Mouse (Mus musculus) stomach, embryonic 15.5 days (tissue): Measurements from ENCODE around the gene Gm10073. TPM values are rescaled to one million over a fixed set of nuclear protein-coding genes. Genes with fewer than 3 reads are reported as not detected.

Experiments used
- polyA plus RNA-seq: library from polyadenylated mRNA; unstranded; fragments of >200 nt; fragmentation: Nextera tagmentation; extraction: Ambion mirVana; gene quantifications from 2 replicates; pipeline ENCODE4 v1.2.1, GENCODE M21; 2015

Gene Gm10073
- polyA plus RNA-seq, 1 experiment from 2014 or later: 48.1 TPM

Other genes starting within 250 kb of the Gm10073 start
- 16.4 and 17.3 TPM in 2 replicates for gene Smpd3, start 235.5 kb downstream of the Gm10073 start, polyA plus RNA-seq
- gene Zfp90, start 158.1 kb downstream of the Gm10073 start, polyA plus RNA-seq: 16.2 and 18.3 TPM in 2 replicates
- not detected in 2 replicates for gene 6030452D12Rik, start 72.9 kb downstream of the Gm10073 start, polyA plus RNA-seq
- gene Cdh3, start 62.6 kb downstream of the Gm10073 start, polyA plus RNA-seq: 16.3 and 17.2 TPM in 2 replicates
- 163 and 189 TPM in 2 replicates for gene Cdh1, start 29.9 kb upstream of the Gm10073 start, polyA plus RNA-seq
- gene Tango6, start 109.6 kb upstream of the Gm10073 start, polyA plus RNA-seq: 7.8 and 9.5 TPM in 2 replicates